Mouse (Mus musculus) liver, embryonic 14.5 days (tissue): ENCODE measurements around the gene Strn3. TPM values are rescaled to one million over a fixed set of nuclear protein-coding genes. Genes with fewer than 3 reads are reported as not detected.

Experiments
- ATAC-seq: fragments of 200-750 bp; cut with Nextera tagmentation; 2 replicates; pipeline ENCODE4 v1.8.0; 2017; ENCODE audit warnings: moderate number of reproducible peaks, mild to moderate bottlenecking, moderate library complexity; ENCODE audit not compliant: insufficient read depth
- DNase-seq, 3 experiments: peaks; one replicate each; pipeline ENCODE4 v3.0.0-alpha.2; 2012 to 2013; ENCODE audit warnings: low read depth in 3 of 3, low spot score in 3 of 3
- H3K27ac ChIP-seq: fragments of 300-500 bp; sonication (generic); 2 replicates; pipeline ENCODE4 v1.5.1; 2014; ENCODE audit warnings: moderate library complexity, mild to moderate bottlenecking, control low read depth, inconsistent platforms
- H3K27me3 ChIP-seq: fragments of 300-500 bp; sonication (generic); 2 replicates; pipeline ENCODE4 v1.6.1; 2014; ENCODE audit warnings: mild to moderate bottlenecking, low read length, moderate library complexity; ENCODE audit not compliant: control insufficient read depth, insufficient read depth
- H3K36me3 ChIP-seq: fragments of 300-500 bp; sonication (generic); replicated peaks from 2 replicates; pipeline ENCODE4 v1.6.1; 2014; ENCODE audit warnings: low read depth; ENCODE audit not compliant: control insufficient read depth, insufficient read depth
- H3K4me1 ChIP-seq, 2 experiments: fragments of 200-500 bp in 1 of 2; fragments of 300-500 bp in 1 of 2; sonication (generic) in 1 of 2; replicated peaks; 2 replicates each; pipeline ENCODE4 v1.6.1; 2012 to 2014; ENCODE audit warnings: antibody characterized with exemption in 1 of 2, inconsistent platforms in 1 of 2, low read length in 1 of 2; ENCODE audit not compliant: control insufficient read depth in 2 of 2, insufficient read depth in 2 of 2
- H3K4me2 ChIP-seq: fragments of 300-500 bp; sonication (generic); 2 replicates; pipeline ENCODE4 v1.6.1; 2014; ENCODE audit warnings: low read depth, mild to moderate bottlenecking, control low read depth, moderate library complexity
- H3K4me3 ChIP-seq, 2 experiments: fragments of 200-500 bp in 1 of 2; fragments of 300-500 bp in 1 of 2; sonication (generic) in 1 of 2; 2 replicates each; pipeline ENCODE4 v1.5.1; 2012 to 2014; ENCODE audit warnings: low read depth in 2 of 2, low read length in 2 of 2, mild to moderate bottlenecking in 2 of 2, control low read depth in 1 of 2, inconsistent platforms in 1 of 2, moderate library complexity in 1 of 2; ENCODE audit not compliant: insufficient read depth in 1 of 2
- H3K9ac ChIP-seq: fragments of 300-500 bp; sonication (generic); replicated peaks from 2 replicates; pipeline ENCODE4 v1.6.1; 2014; ENCODE audit warnings: mild to moderate bottlenecking, control low read depth, moderate library complexity
- H3K9me3 ChIP-seq: fragments of 300-500 bp; sonication (generic); 2 replicates; pipeline ENCODE4 v1.6.1; 2016; ENCODE audit warnings: low read length, mixed read lengths; ENCODE audit not compliant: control insufficient read depth
- CTCF ChIP-seq: IDR thresholded peaks from 2 replicates; pipeline ENCODE4 v1.5.1; 2016; ENCODE audit warnings: antibody characterized with exemption, low read depth, control low read depth
- EP300 ChIP-seq: IDR thresholded peaks from 2 replicates; pipeline ENCODE4 v1.6.1; 2016; ENCODE audit warnings: antibody characterized with exemption, low read depth
- whole genome bisulfite sequencing: fragments of 180-500 bp; shearing (Covaris S2); extraction: QIAGEN DNeasy Blood & Tissue Kit; methylation state at CpG from one replicate; pipeline ENCODE4 v1.1.7; 2014; ENCODE audit not compliant: insufficient replicate concordance; 5-methylcytosine and 5-hydroxymethylcytosine counted together
- polyA plus RNA-seq, 2 experiments: library from polyadenylated mRNA; depleted of rRNA in 1 of 2; stranded (reverse) in 1 of 2; unstranded in 1 of 2; fragments of >200 nt; fragmentation: Nextera tagmentation in 1 of 2; extraction: Ambion mirVana in 1 of 2; gene quantifications; 2 replicates each; pipeline versions ENCODE4 v1.2.1 to v1.2.3; 2012 to 2014

The Strn3 gene
- polyA plus RNA-seq (2012; rRNA removed), result 8.3 and 14.2 TPM in 2 replicates
- polyA plus RNA-seq (2014; fragmentation: Nextera tagmentation; extraction: Ambion mirVana), result 14.9 and 15.5 TPM in 2 replicates

- DNase-seq, result peak; percentile 92 to 95 (median 95)
- Histone ChIP-seq H3K9ac (peak within 1 kb of the TSS; percentile 100), H3K36me3 (no peaks in the 10 kb centered on the region), H3K4me2 (peak within 1 kb of the TSS; percentile 84), H3K4me3 (peak within 1 kb of the TSS; percentile 99 to 100), H3K4me1 (peaks cover 16 to 27% of the 10 kb centered on the region in 2 experiments), H3K9me3 (no peaks in the 10 kb centered on the region), H3K27ac (peak within 1 kb of the TSS; percentile 96), H3K27me3 (no peaks in the 10 kb centered on the region)
- ATAC-seq, result peak; percentile 89
- no peak for TF ChIP-seq CTCF
- TF ChIP-seq EP300, result no peak
- 1% methylated on average over 56 of the region's 56 CpGs for WGBS
Observed at GRCm38 (mm10) chr12:51691845-51692632, at the start of gene Strn3. TSS of gene Strn3 (minus strand) at chr12:51691897.

DNA sequence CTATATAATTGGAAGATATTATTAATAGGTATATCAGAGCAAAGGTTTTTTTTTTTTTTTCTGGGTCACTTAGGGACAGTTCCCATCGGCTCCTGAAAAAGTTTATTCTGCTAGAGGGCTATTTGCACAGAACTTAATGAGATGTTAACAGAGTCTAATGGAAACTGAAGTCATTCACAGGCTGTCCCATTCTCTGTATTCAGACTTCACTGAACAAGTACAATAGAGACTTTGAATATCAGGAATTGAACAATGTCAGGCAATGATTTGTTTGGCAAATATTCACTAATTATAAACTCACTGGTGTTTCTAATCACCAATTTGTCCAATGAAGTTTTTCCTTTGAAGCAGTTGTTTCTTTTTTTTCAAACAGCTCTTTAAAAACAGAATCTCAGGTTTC is 45.1 kb upstream of the Strn3 start:
- no peak for ATAC-seq
- Histone ChIP-seq H3K27ac (no peak overlapping the region), H3K9me3 (no peaks in the 10 kb centered on the region), H3K4me2 (no peak overlapping the region), H3K4me1 (no peaks in the 10 kb centered on the region), H3K9ac (no peak overlapping the region), H3K27me3 (no peaks in the 10 kb centered on the region), H3K4me3 (no peak overlapping the region), H3K36me3 (peaks cover 3% of the 10 kb centered on the region)
- DNase-seq, result no peak
- TF ChIP-seq EP300, result no peak
- TF ChIP-seq CTCF, result no peak
- 73% methylated on average over 1 of the region's 1 CpGs for WGBS

DNA sequence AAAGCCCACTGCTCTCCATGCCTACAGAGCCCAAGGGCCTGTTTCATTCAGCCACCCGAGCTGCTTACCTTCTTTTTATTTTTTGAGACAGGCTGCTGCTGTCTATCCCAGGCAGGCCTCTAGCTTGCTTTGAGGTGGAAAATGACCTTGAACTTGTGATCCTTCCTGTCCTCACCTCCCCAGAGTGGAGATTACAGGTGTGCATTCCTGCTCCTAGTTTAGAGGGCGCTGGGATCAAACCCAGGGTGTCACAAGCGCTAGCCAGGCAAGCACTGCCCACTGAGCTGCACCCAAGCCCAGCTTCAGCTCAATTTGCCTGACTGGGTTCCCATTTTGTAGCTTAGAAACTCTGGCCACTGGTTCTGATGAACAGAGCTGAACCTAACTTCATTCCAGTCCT is 44.7 kb upstream of the Strn3 start:
- DNase-seq (no peak), ATAC-seq (no peak)
- H3K4me2 ChIP-seq, result no peak overlapping the region
- 70% methylated on average over 3 of the region's 3 CpGs for WGBS
- H3K27me3 ChIP-seq, result no peaks in the 10 kb centered on the region
- H3K27ac ChIP-seq, result no peak overlapping the region
- H3K4me3 ChIP-seq, result no peak overlapping the region
- H3K9ac ChIP-seq, result no peak overlapping the region
- TF ChIP-seq CTCF (no peak), EP300 (no peak)
- H3K36me3 ChIP-seq, result no peaks in the 10 kb centered on the region; the same call in none of the 2 replicates
- no peaks in the 10 kb centered on the region for H3K9me3 ChIP-seq
- H3K4me1 ChIP-seq, result no peaks in the 10 kb centered on the region

DNA sequence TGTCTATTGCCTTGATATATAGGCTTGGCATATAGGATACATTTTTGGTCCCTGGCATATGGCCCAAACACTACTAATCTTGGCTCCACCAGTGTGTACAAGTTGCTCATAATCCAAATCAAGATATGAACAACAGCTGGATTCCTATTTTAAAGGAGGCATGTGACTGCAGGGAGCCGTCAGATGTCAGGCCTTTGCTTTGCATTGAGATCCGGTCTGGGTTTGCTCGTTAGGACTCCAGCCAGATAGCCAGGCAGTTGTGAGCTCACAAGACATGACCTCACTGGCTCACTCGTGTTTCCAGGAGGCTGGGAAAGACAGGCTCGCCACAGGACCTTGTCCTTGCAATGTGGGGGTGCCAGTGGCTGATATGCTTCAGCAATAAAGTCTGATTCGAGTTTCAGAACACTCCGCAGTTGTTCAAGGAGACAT is 44.2 kb upstream of the Strn3 start:
- ATAC-seq, result no peak

GRCm38 (mm10) chr12:51734605-51735211 is 43.0 kb upstream of the Strn3 start:
- no peak overlapping the region for H3K4me3 ChIP-seq
- no peak overlapping the region for H3K9ac ChIP-seq
- no peak overlapping the region for H3K4me2 ChIP-seq
- no peak overlapping the region for H3K27ac ChIP-seq
- no peak for ATAC-seq
- H3K9me3 ChIP-seq, result no peaks in the 10 kb centered on the region
- TF ChIP-seq CTCF (no peak), EP300 (no peak)
- no peaks in the 10 kb centered on the region for H3K36me3 ChIP-seq
- no peaks in the 10 kb centered on the region for H3K4me1 ChIP-seq
- no peaks in the 10 kb centered on the region for H3K27me3 ChIP-seq
- no peak for DNase-seq
- 71% methylated on average over 14 of the region's 14 CpGs for WGBS

More for the DNA sequence above, 44.2 kb upstream of the Strn3 start:
- Histone ChIP-seq H3K27me3 (no peaks in the 10 kb centered on the region), H3K36me3 (no peaks in the 10 kb centered on the region), H3K9me3 (no peaks in the 10 kb centered on the region), H3K4me2 (no peak overlapping the region), H3K27ac (no peak overlapping the region), H3K9ac (no peak overlapping the region), H3K4me1 (no peaks in the 10 kb centered on the region), H3K4me3 (no peak overlapping the region)
- DNase-seq, result no peak
- no peak for TF ChIP-seq EP300
- no peak for TF ChIP-seq CTCF
- 67% methylated on average over 7 of the region's 7 CpGs for WGBS
